Mouse (Mus musculus) erythroblast, embryonic 14.5 days (primary cell): ENCODE data around the gene Tbx6.

Experiments
- GATA1 ChIP-seq: IDR thresholded peaks from 2 replicates; pipeline ENCODE4 v1.6.1; 2012; ENCODE audit warnings: low read length, inconsistent platforms, mixed read lengths
- TAL1 ChIP-seq: IDR thresholded peaks from 3 replicates; pipeline ENCODE4 v1.6.1; 2012; ENCODE audit warnings: low read length, inconsistent platforms, mixed read lengths

GRCm38 (mm10) chr7:126760391-126760802 lies 20.9 kb upstream of the Tbx6 start:
- TF ChIP-seq TAL1 (no peak), GATA1 (no peak)
